Mouse (Mus musculus): ENCODE data around the gene Zfp605.

- TF ChIP-seq CTCF (IDR thresholded peaks at IDR 0.05; ENCODE audit: control insufficient read depth, insufficient read depth, insufficient read length) (no peak), MYOD1 (IDR thresholded peaks at IDR 0.05; ENCODE audit: control insufficient read depth, insufficient read length, low read depth) (no peak), MYOG (IDR thresholded peaks at IDR 0.05; ENCODE audit: control insufficient read depth, extremely low read depth, insufficient read length) (no peak), USF1 (IDR thresholded peaks at IDR 0.05; ENCODE audit: low read depth) (no peak), CEBPB (IDR thresholded peaks at IDR 0.05; ENCODE audit: low read depth) (no peak)
Observed at GRCm38 (mm10) chr5:110139325-110139724, 29.4 kb downstream of the Zfp605 start.

Data from C2C12 (cell line).